Mouse (Mus musculus): ENCODE results near the gene Gpatch3. TPM values are rescaled to one million over a fixed set of nuclear protein-coding genes. Genes with fewer than 3 reads are reported as not detected.

The Gpatch3 gene
- 6.9 and 8.8 TPM in 2 replicates for polyA plus RNA-seq (2015; fragmentation: Nextera tagmentation; extraction: Ambion mirVana)

DNA sequence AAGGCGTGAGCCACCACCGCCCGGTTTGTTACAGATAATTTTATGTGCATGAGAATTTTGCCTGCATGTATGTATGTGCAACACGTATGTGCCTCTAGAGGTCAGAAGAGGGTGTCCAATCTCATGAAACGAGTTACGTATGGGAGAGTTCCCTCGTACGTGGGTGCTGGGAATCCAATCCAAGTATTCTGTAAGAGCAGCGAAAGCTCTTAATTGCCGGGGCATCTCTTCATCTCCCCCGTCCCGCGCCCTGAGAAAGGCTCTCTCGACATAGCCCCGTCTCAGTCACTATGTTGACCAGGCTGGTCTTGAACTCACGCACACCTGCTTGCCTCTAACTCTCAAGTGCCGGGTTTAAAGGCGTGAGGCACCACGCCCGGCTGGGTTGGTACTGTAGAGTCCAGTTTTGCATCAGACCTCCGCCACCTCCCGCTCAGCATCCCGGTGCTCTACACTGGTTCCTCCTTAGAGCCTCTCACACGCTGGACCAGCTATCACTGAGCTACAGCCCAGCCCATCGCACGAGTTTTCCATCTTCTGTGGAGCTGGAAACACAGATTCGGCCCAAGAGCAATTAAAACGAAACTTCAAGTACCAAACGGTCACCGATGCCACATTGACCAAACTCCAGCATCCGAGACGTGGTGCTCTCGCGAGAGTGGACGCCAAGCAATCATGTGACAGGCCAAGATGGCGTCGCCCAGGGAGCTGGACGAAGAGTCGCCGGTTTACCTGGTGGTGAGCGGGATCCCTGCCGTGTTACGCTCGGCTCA, at the start of gene Gpatch3:
Gene Gpatch3 (plus strand): TSS at position 676 of the 773 bp plus-strand sequence.

DNA sequence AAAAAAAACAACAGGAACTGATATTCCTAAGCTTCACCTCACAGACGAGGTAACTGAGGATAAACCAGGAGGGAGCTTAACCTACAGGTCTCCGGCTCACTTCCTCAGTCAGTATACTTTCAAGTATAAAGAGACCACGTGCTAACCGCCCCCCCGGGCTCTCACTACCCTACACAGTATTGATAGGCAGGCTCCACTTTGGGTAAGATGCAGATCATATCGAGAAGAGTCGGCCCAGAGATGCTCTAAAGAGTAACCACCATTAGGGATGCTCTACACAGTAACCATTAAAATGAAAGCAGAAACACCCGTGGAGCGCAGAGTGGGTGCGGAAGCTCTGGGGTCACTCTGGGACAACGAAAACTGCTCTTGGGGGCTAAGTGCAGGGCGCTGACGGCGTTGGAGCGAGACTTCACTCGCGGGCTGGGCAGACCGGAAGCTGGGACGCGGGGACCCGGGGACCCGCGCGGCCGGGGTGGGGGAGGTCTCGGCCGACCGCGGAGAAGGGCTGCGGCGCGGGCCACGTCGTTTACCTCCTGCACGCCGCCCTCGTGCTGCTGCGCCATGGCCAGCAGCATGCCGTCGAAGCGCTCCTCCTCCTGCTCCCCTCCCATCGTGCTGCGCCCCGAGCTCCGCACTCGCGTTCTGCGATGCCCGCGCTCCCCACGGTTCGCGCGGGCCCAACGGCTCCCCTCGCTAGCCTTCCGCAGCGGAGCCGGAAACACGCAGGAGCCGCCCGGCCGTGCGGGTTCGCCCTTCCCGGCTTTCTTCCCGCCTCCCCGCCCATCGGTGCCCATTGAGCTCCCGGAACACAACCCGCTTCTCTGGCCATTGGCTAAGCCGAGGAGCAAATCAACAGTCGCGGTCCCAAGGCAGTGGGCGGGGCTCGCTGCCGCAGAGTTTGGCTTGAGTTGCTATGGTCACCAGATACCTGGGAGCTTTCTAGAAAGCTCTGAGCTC, 29.0 kb upstream of the Gpatch3 start, which contains the start of gene Nudc:
Gene Nudc (minus strand): TSS at position 725 of the 960 bp plus-strand sequence.

DNA sequence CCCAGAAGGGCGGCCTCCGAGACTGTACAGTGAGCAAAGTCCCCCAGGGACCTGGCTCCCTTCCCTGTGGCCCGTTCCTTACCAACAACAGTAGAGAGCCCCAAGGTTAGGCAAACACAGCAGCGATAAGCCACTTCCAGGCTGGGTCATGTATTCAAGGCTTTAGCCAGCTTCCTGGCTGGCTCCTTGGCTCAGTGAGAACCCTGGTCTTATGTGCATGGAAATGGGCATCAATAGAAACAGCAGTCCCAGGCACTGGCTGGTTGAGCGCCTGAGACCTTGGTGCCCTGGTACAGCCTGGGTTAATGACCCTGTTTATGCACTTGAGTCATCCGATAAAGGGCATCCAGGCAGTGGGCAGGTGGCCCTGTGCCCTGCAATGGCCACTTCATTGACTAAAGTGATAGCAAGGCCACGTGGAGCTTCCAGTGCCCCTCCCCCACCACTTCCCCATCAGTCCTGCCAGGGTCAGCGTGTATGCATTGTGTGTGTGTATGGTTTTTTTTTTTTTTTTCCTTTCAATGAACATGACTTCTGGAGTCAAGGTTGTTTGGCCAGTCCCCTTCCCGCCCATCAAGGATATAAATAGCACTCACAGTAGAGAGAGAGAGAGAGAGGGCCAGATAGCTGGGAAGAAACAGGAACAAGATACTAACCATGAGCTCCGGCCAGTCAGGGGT, 21.6 kb upstream of the Gpatch3 start, which contains the start of gene Nr0b2:
Gene Nr0b2 (plus strand): TSS at position 609 of the 680 bp plus-strand sequence.

DNA sequence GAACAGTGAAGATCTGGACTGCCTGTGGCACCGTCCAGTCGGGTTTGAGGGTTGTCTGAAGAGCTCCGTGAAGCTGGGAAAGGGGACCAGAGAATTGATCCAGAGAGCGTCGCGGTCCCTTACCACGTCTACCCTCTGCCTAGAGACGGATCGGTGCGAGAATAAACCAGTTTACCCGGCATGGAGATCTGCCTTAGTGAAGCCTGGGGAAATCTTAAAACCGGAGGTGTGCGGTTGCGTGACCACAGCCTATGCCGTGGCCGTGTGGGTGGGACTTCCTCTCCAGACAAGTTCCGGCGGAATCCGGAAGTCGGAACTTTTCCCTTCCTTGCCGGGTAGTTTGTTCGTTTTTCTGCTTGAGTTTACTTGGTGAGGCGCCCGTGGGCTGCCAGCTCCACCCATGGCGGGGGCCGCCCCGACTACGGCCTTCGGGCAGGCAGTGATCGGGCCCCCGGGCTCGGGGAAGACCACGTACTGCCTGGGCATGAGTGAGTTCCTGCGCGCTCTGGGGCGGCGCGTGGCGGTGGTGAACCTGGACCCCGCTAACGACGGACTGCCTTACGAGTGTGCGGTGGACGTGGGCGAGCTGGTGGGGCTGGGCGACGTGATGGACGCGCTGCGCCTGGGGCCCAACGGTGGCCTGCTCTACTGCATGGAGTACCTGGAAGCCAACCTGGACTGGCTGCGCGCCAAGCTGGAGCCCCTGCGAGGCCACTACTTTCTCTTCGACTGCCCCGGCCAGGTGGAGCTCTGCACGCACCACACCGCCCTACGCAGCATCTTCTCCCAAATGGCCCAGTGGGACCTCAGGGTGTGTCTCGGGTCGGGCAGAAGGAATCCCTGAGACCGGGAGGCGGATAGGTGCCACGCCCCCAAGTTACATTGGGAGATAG, 9.8 kb downstream of the Gpatch3 start, which contains the start of gene Gpn2:
Gene Gpn2 (plus strand): TSS at position 304 of the 893 bp plus-strand sequence.

DNA sequence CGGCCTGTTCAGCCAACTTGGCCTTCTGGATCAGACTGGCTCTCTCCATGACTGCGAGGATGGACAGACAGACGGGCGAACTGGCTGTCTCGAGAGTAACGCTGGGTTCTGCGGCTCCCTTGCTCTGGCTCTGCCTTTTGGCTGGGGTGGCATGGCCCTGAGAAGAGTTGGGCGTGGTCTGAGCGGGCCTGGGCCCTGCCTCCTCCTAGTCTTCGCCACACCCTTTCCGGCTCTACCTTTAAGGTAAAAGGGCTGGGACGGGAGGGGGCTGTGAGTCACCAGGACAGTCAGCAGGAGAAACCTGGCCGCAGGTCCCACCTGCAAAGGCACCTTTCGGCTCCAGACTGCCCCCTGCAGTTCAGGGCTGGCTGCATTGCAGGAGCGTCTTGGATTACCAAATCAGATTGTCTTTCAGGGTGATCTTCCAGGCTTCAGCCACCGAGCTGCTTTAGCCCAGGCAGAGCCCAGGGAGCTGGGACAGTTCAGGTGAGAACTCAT, 27.2 kb downstream of the Gpatch3 start, which contains the start of gene Sfn:
Gene Sfn (minus strand): TSS at position 448 of the 498 bp plus-strand sequence.

Small RNAs within 50 kb of the gene (microRNA-seq; reads per million reads assigned to microRNA genes)
- not detected for gene Gm23158 (ENCODE audit: borderline replicate concordance, insufficient number of aligned reads)

Other genes with a start within 250 kb of the Gpatch3 start
- 11.5 and 11.7 TPM in 2 replicates for gene Wdtc1, start 221.3 kb upstream of the Gpatch3 start, polyA plus RNA-seq (2015; fragmentation: Nextera tagmentation; extraction: Ambion mirVana)
- gene Slc9a1, start 205.0 kb upstream of the Gpatch3 start, polyA plus RNA-seq (2015; fragmentation: Nextera tagmentation; extraction: Ambion mirVana): 6.0 and 9.6 TPM in 2 replicates
- gene Tent5b, start 94.6 kb upstream of the Gpatch3 start, polyA plus RNA-seq (2015; fragmentation: Nextera tagmentation; extraction: Ambion mirVana): 1.3 and 1.5 TPM in 2 replicates
- gene Trnp1, start 76.2 kb upstream of the Gpatch3 start, polyA plus RNA-seq (2015; fragmentation: Nextera tagmentation; extraction: Ambion mirVana): 4.7 and 15.7 TPM in 2 replicates
- 1.2 and 3.2 TPM in 2 replicates for gene Kdf1, start 55.8 kb upstream of the Gpatch3 start, polyA plus RNA-seq (2015; fragmentation: Nextera tagmentation; extraction: Ambion mirVana)
- 156 and 220 TPM in 2 replicates for gene Nudc, start 28.7 kb upstream of the Gpatch3 start, polyA plus RNA-seq (2015; fragmentation: Nextera tagmentation; extraction: Ambion mirVana)
- 11.5 and 32.1 TPM in 2 replicates for gene Nr0b2, start 21.4 kb upstream of the Gpatch3 start, polyA plus RNA-seq (2015; fragmentation: Nextera tagmentation; extraction: Ambion mirVana)
- 11.2 and 13.5 TPM in 2 replicates for gene Gpn2, start 9.6 kb downstream of the Gpatch3 start, polyA plus RNA-seq (2015; fragmentation: Nextera tagmentation; extraction: Ambion mirVana)
- gene Sfn, start 27.4 kb downstream of the Gpatch3 start, polyA plus RNA-seq (2015; fragmentation: Nextera tagmentation; extraction: Ambion mirVana): 0.72 and 1.0 TPM in 2 replicates
- 5.2 and 7.4 TPM in 2 replicates for gene Zdhhc18, start 75.4 kb downstream of the Gpatch3 start, polyA plus RNA-seq (2015; fragmentation: Nextera tagmentation; extraction: Ambion mirVana)
- gene Pigv, start 97.9 kb downstream of the Gpatch3 start, polyA plus RNA-seq (2015; fragmentation: Nextera tagmentation; extraction: Ambion mirVana): 13.2 and 19.0 TPM in 2 replicates
- gene Arid1a, start 182.0 kb downstream of the Gpatch3 start, polyA plus RNA-seq (2015; fragmentation: Nextera tagmentation; extraction: Ambion mirVana): 11.2 and 12.0 TPM in 2 replicates